Comparison of ENCODE assay signal across 19 mouse cellular contexts in the genomic region with DNA sequence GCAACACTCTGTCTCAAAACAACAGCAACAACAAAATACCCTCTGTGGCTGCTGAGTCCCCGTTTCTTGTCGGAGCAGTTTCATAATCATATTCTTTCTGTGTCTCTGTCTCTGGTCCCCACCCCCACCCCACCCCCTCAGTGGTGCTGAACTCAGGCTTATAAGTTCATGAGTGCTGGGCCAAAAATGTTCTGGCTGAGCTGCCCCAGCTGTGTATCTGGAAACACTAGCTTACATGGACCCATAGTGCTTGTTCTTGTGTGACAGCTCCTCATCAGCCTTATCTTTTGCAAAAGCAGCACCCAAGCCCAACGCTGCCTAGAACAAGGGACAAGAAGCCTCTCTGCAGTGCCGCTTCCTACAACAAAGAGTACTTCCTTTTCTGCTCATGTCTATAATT. TPM values are rescaled to one million over a fixed set of nuclear protein-coding genes. Genes with fewer than 3 reads are reported as not detected.
DNase-seq lines count a peak whose midpoint lies in the region; ATAC-seq and TF ChIP-seq lines count a peak whose summit lies in the region.
"Had no signal": no experiment of that assay in that cellular context is flagged by ENCODE, and none has a peak within 500 bp of the region (broad histone marks: within the 10 kb centered on the region; RNA-seq: fewer than 3 reads in every experiment).

No protein-coding gene starts in this region.

- TF ChIP-seq CTCF in kidney, adult 2 months (conservative IDR thresholded peaks at IDR 0.05; ENCODE audit: insufficient read depth, insufficient read length, low read depth, low read length): no peak
- TF ChIP-seq CTCF in forebrain, postnatal 0 days (IDR thresholded peaks at IDR 0.05; ENCODE audit: low read depth): no peak

- DNase-seq in kidney, adult 2 months: peak; percentile 49
- DNase-seq in heart, postnatal 10 days: peak; percentile 46 to 57
- DNase-seq in kidney, postnatal 10 days: peak; percentile 67
- DNase-seq in lung, postnatal 10 days: peak; percentile 55
- no peak for DNase-seq in left cerebral cortex, adult 9 months (ENCODE audit: low spot score in 2 of 2)
- DNase-seq in right cerebral cortex, postnatal 10 days (ENCODE audit: low spot score in 2 of 2): no peak
- DNase-seq in forebrain, postnatal 0 days: no peak
- DNase-seq: adrenal gland, postnatal 14 days; B cell, adult 2 months; cerebellum, adult 2 months; spleen, adult 18-20 months; thymus, adult 18-20 months had no signal

- H3K4me2 ChIP-seq in kidney, embryonic 14.5 days (replicated peaks; ENCODE audit: low read depth, low read length): no peak overlapping the region
- no peak overlapping the region for H3K4me2 ChIP-seq in forebrain, postnatal 0 days (ENCODE audit: low read depth)
- H3K4me2 ChIP-seq: embryonic facial prominence, embryonic 12.5 days; heart, embryonic 13.5 days; hindbrain, embryonic 12.5 days; limb, embryonic 13.5 days had no signal

- no peak overlapping the region for H3K27ac ChIP-seq in kidney, adult 2 months (ENCODE audit: insufficient read depth, low read depth, low read length)
- H3K27ac ChIP-seq in kidney, embryonic 14.5 days (ENCODE audit: low read depth, low read length): no peak overlapping the region
- H3K27ac ChIP-seq in forebrain, postnatal 0 days (ENCODE audit: low read depth, low read length): no peak overlapping the region
- H3K27ac ChIP-seq: embryonic facial prominence, embryonic 12.5 days; heart, embryonic 13.5 days; hindbrain, embryonic 12.5 days; limb, embryonic 13.5 days had no signal

- TF ChIP-seq POLR2A in kidney, adult 2 months (IDR thresholded peaks at IDR 0.05; ENCODE audit: low read depth, low read length): no peak

- no peaks in the 10 kb centered on the region for H3K4me1 ChIP-seq in kidney, adult 2 months (ENCODE audit: control insufficient read depth, insufficient read depth, low read length)
- no peaks in the 10 kb centered on the region for H3K4me1 ChIP-seq in kidney, embryonic 14.5 days (ENCODE audit: control insufficient read depth, insufficient read depth, low read length)
- H3K4me1 ChIP-seq in forebrain, postnatal 0 days (ENCODE audit: insufficient read depth): no peaks in the 10 kb centered on the region
- H3K4me1 ChIP-seq: embryonic facial prominence, embryonic 12.5 days; hindbrain, embryonic 12.5 days; limb, embryonic 13.5 days had no signal

- no peak for ATAC-seq in kidney, embryonic 14.5 days (ENCODE audit: low FRiP score, low TSS enrichment)
- ATAC-seq in forebrain, postnatal 0 days: no peak
- ATAC-seq: forebrain, embryonic 16.5 days; inflammation-experienced regulatory T-cells, adult 6 months had no signal

- no peaks in the 10 kb centered on the region for H3K9me3 ChIP-seq in kidney, embryonic 14.5 days (ENCODE audit: control insufficient read depth, low read length)
- no peaks in the 10 kb centered on the region for H3K9me3 ChIP-seq in forebrain, postnatal 0 days (ENCODE audit: low read length)
- H3K9me3 ChIP-seq: embryonic facial prominence, embryonic 12.5 days; heart, embryonic 13.5 days; hindbrain, embryonic 12.5 days; limb, embryonic 13.5 days had no signal

- intact Hi-C loops in heart, postnatal 10 days (cut with DNase I): no loop called here

- H3K27me3 ChIP-seq in kidney, adult 2 months (replicated peaks; ENCODE audit: control insufficient read depth, insufficient read depth, low read length): no peaks in the 10 kb centered on the region
- H3K27me3 ChIP-seq in kidney, embryonic 14.5 days (ENCODE audit: control insufficient read depth, insufficient read depth, low read length): no peaks in the 10 kb centered on the region
- no peaks in the 10 kb centered on the region for H3K27me3 ChIP-seq in forebrain, postnatal 0 days (ENCODE audit: insufficient read depth, low read length)
- H3K27me3 ChIP-seq: embryonic facial prominence, embryonic 12.5 days; heart, embryonic 13.5 days; hindbrain, embryonic 12.5 days; limb, embryonic 13.5 days had no signal

- 73% methylated on average over 4 of the region's 4 CpGs for WGBS in kidney, adult 2 months
- 95% methylated on average over 4 of the region's 4 CpGs for WGBS in kidney, embryonic 14.5 days
- 89% methylated on average over 4 of the region's 4 CpGs for WGBS in forebrain, postnatal 0 days

- H3K4me3 ChIP-seq in kidney, adult 2 months (ENCODE audit: insufficient read depth, low read depth, low read length): no peak overlapping the region
- no peak overlapping the region for H3K4me3 ChIP-seq in kidney, embryonic 14.5 days (ENCODE audit: low read length)
- no peak overlapping the region for H3K4me3 ChIP-seq in forebrain, postnatal 0 days (ENCODE audit: low read depth, low read length)
- H3K4me3 ChIP-seq: embryonic facial prominence, embryonic 12.5 days; heart, embryonic 13.5 days; hindbrain, embryonic 12.5 days; limb, embryonic 13.5 days had no signal

- H3K9ac ChIP-seq in kidney, embryonic 14.5 days (ENCODE audit: low read depth, low read length): no peak overlapping the region
- no peak overlapping the region for H3K9ac ChIP-seq in forebrain, postnatal 0 days
- H3K9ac ChIP-seq: embryonic facial prominence, embryonic 12.5 days; heart, embryonic 13.5 days; hindbrain, embryonic 12.5 days; limb, embryonic 13.5 days had no signal

- H3K36me3 ChIP-seq in kidney, adult 2 months (ENCODE audit: control insufficient read depth, insufficient read depth, low read length): peaks cover 6% of the 10 kb centered on the region
- peaks cover 69% of the 10 kb centered on the region for H3K36me3 ChIP-seq in kidney, embryonic 14.5 days (ENCODE audit: control insufficient read depth, insufficient read depth, low read length)
- peaks cover 39% of the 10 kb centered on the region for H3K36me3 ChIP-seq in forebrain, postnatal 0 days (ENCODE audit: insufficient read depth)

RNA-seq across cellular contexts. Expression of gene Ccnb2, which starts 18.6 kb away (rescaled TPM):
- polyA plus RNA-seq in kidney, adult 2 months (2012; rRNA removed): 1.2 and 1.5 TPM in 2 replicates
- 234 and 264 TPM in 2 replicates for polyA plus RNA-seq in kidney, embryonic 14.5 days (2014; fragmentation: Nextera tagmentation; extraction: Ambion mirVana)
- 10 to 100 TPM; 22.0 to 22.2 TPM for total RNA-seq in heart, postnatal 10 days (2021)
- total RNA-seq in forebrain, postnatal 0 days (2014; rRNA removed): 6.0 and 9.9 TPM in 2 replicates
- 17.8 and 17.9 TPM in 2 replicates for polyA plus RNA-seq in forebrain, postnatal 0 days (2015; fragmentation: Nextera tagmentation; extraction: Ambion mirVana)

Comparison
In these comparisons a context has a peak if more than half of its experiments do, and no peak if none do; other contexts are left out.
1. RNA of gene Ccnb2, which starts 18.6 kb away (polyA plus RNA-seq): 234 to 264 TPM in kidney, embryonic 14.5 days; 17.8 to 17.9 TPM in forebrain, postnatal 0 days and 1.2 to 1.5 TPM in kidney, adult 2 months; every median in the first group is over 10 times any median in the second.
2. DNase-seq: peak in kidney, adult 2 months (single experiment), heart, postnatal 10 days (2 of 2), kidney, postnatal 10 days (single experiment) and lung, postnatal 10 days (single experiment); none in left cerebral cortex, adult 9 months (0 of 2), right cerebral cortex, postnatal 10 days (0 of 2) and forebrain, postnatal 0 days (single experiment).